Mouse (Mus musculus) CH12.LX (cell line): ENCODE data around the gene Lta. TPM values are rescaled to one million over a fixed set of nuclear protein-coding genes. Genes with fewer than 3 reads are reported as not detected.

Experiments
- DNase-seq: peaks from one replicate; pipeline ENCODE4 v3.0.0-alpha.2; 2013; ENCODE audit errors: extremely low read depth
- H3K27ac ChIP-seq: 2 replicates; pipeline ENCODE4 v1.5.1; 2012; ENCODE audit warnings: low read depth, mild to moderate bottlenecking, control low read depth, moderate library complexity; ENCODE audit not compliant: insufficient read depth
- H3K27me3 ChIP-seq: replicated peaks from 2 replicates; pipeline ENCODE3; 2012; ENCODE audit warnings: inconsistent platforms
- H3K36me3 ChIP-seq, 2 experiments: replicated peaks in 1 of 2; 2 replicates each; pipeline versions ENCODE3 to v1.6.1; 2012; ENCODE audit warnings: inconsistent platforms in 1 of 2, low read length in 1 of 2, mild to moderate bottlenecking in 1 of 2, mixed read lengths in 1 of 2, moderate library complexity in 1 of 2; ENCODE audit not compliant: control insufficient read depth in 1 of 2, insufficient read depth in 1 of 2
- H3K4me1 ChIP-seq, 2 experiments: 2 replicates each; pipeline ENCODE4 v1.6.1; 2012; ENCODE audit warnings: inconsistent platforms in 1 of 2, moderate library complexity in 1 of 2; ENCODE audit not compliant: insufficient read depth in 2 of 2, control insufficient read depth in 1 of 2
- H3K4me2 ChIP-seq: 2 replicates; pipeline ENCODE4 v1.6.1; 2012; ENCODE audit warnings: low read depth, mild to moderate bottlenecking, control low read depth; ENCODE audit not compliant: poor library complexity, insufficient read depth, severe bottlenecking
- H3K4me3 ChIP-seq, 3 experiments: fragments of 150-350 bp in 1 of 3; sonication (generic) in 1 of 3; replicated peaks in 1 of 3; 2 replicates each; pipeline versions ENCODE3 to v1.5.1; 2011 to 2012; ENCODE audit warnings: low read depth in 2 of 3, low read length in 2 of 3, mild to moderate bottlenecking in 2 of 3, moderate library complexity in 2 of 3, control low read depth in 1 of 3, improper control_type of control experiment in 1 of 3, inconsistent platforms in 1 of 3, mixed read lengths in 1 of 3; ENCODE audit not compliant: poor library complexity in 1 of 3
- H3K79me2 ChIP-seq: replicated peaks from 2 replicates; pipeline ENCODE4 v1.6.1; 2012; ENCODE audit warnings: mild to moderate bottlenecking, moderate library complexity; ENCODE audit not compliant: control insufficient read depth, poor library complexity, insufficient read depth, severe bottlenecking; ENCODE audit errors: extremely low read depth
- H3K9ac ChIP-seq: 2 replicates; pipeline ENCODE4 v1.6.1; 2012; ENCODE audit warnings: low read depth, mild to moderate bottlenecking, control low read depth, moderate library complexity; ENCODE audit not compliant: insufficient read depth
- H3K9me3 ChIP-seq: replicated peaks from 2 replicates; pipeline ENCODE3; 2012; ENCODE audit warnings: low read length, inconsistent platforms, mixed read lengths
- BHLHE40 ChIP-seq: IDR thresholded peaks from 2 replicates; pipeline ENCODE4 v1.6.1; 2011; ENCODE audit warnings: mild to moderate bottlenecking, low read depth, low read length, improper control_type of control experiment
- CHD1 ChIP-seq: IDR thresholded peaks from 2 replicates; pipeline ENCODE4 v1.6.1; 2012; ENCODE audit warnings: low read depth, low read length, improper control_type of control experiment, inconsistent platforms
- CHD2 ChIP-seq: IDR thresholded peaks from 2 replicates; pipeline ENCODE4 v1.6.1; 2011; ENCODE audit warnings: low read length, improper control_type of control experiment
- CTCF ChIP-seq, 2 experiments: IDR thresholded peaks in 1 of 2; conservative IDR thresholded peaks in 1 of 2; 2 replicates each; pipeline ENCODE4 v1.5.1; 2011 to 2012; ENCODE audit warnings: low read depth in 2 of 2, low read length in 2 of 2, improper control_type of control experiment in 1 of 2, inconsistent platforms in 1 of 2, mild to moderate bottlenecking in 1 of 2, moderate library complexity in 1 of 2
- E2F4 ChIP-seq: IDR thresholded peaks from 2 replicates; pipeline ENCODE4 v1.6.1; 2011; ENCODE audit warnings: low read depth, low read length, improper control_type of control experiment; ENCODE audit not compliant: insufficient replicate concordance
- ELF1 ChIP-seq: IDR thresholded peaks from 2 replicates; pipeline ENCODE4 v1.6.1; 2014; ENCODE audit warnings: low read depth, mild to moderate bottlenecking, inconsistent platforms, low read length, improper control_type of control experiment
- EP300 ChIP-seq: IDR thresholded peaks from 2 replicates; pipeline ENCODE4 v1.6.1; 2011; ENCODE audit warnings: low read length, improper control_type of control experiment
- ETS1 ChIP-seq: conservative IDR thresholded peaks from 2 replicates; pipeline ENCODE4 v1.6.1; 2012; ENCODE audit warnings: low read depth, mild to moderate bottlenecking, inconsistent platforms, low read length, improper control_type of control experiment, moderate library complexity
- GABPA ChIP-seq: IDR thresholded peaks from 2 replicates; pipeline ENCODE4 v1.6.1; 2012; ENCODE audit warnings: low read depth, low read length, improper control_type of control experiment, inconsistent platforms; ENCODE audit not compliant: insufficient replicate concordance
- HCFC1 ChIP-seq: IDR thresholded peaks from 2 replicates; pipeline ENCODE4 v1.6.1; 2012; ENCODE audit warnings: low read depth, mild to moderate bottlenecking, inconsistent platforms, low read length, improper control_type of control experiment
- IRF4 ChIP-seq: IDR thresholded peaks from 2 replicates; pipeline ENCODE4 v1.6.1; 2014; ENCODE audit warnings: low read depth, mild to moderate bottlenecking, inconsistent platforms, low read length, improper control_type of control experiment
- JUN ChIP-seq: IDR thresholded peaks from 2 replicates; pipeline ENCODE4 v1.6.1; 2011; ENCODE audit warnings: low read depth, mild to moderate bottlenecking, low read length, improper control_type of control experiment, moderate library complexity; ENCODE audit not compliant: insufficient read depth
- JUND ChIP-seq: conservative IDR thresholded peaks from 2 replicates; pipeline ENCODE4 v1.6.1; 2011; ENCODE audit warnings: low read depth, low read length, improper control_type of control experiment
- KAT2A ChIP-seq: IDR thresholded peaks from 2 replicates; pipeline ENCODE4 v1.6.1; 2012; ENCODE audit warnings: low read length, improper control_type of control experiment, inconsistent platforms; ENCODE audit not compliant: insufficient replicate concordance
- MAFK ChIP-seq: IDR thresholded peaks from 2 replicates; pipeline ENCODE4 v1.6.1; 2011; ENCODE audit warnings: low read length, improper control_type of control experiment; ENCODE audit not compliant: insufficient replicate concordance
- MAX ChIP-seq: IDR thresholded peaks from 2 replicates; pipeline ENCODE4 v1.6.1; 2011; ENCODE audit warnings: low read length, improper control_type of control experiment
- MAZ ChIP-seq: IDR thresholded peaks from 2 replicates; pipeline ENCODE4 v1.6.1; 2012; ENCODE audit warnings: low read depth, mild to moderate bottlenecking, inconsistent platforms, low read length, improper control_type of control experiment, moderate library complexity
- MEF2A ChIP-seq: IDR thresholded peaks from 2 replicates; pipeline ENCODE4 v1.6.1; 2014; ENCODE audit warnings: low read depth, mild to moderate bottlenecking, inconsistent platforms, low read length, improper control_type of control experiment, borderline replicate concordance
- MXI1 ChIP-seq: IDR thresholded peaks from 2 replicates; pipeline ENCODE4 v1.6.1; 2011; ENCODE audit warnings: mild to moderate bottlenecking, low read depth, low read length, improper control_type of control experiment
- MYC ChIP-seq: IDR thresholded peaks from 2 replicates; pipeline ENCODE4 v1.6.1; 2011; ENCODE audit warnings: low read depth, mild to moderate bottlenecking, improper control_type of control experiment, low read length
- NELFE ChIP-seq: IDR thresholded peaks from 2 replicates; pipeline ENCODE4 v1.6.1; 2011; ENCODE audit warnings: low read depth, low read length, improper control_type of control experiment
- NRF1 ChIP-seq: IDR thresholded peaks from 2 replicates; pipeline ENCODE4 v1.6.1; 2014; ENCODE audit warnings: low read depth, mild to moderate bottlenecking, inconsistent platforms, low read length, improper control_type of control experiment, moderate library complexity
- PAX5 ChIP-seq: IDR thresholded peaks from 2 replicates; pipeline ENCODE4 v1.6.1; 2012; ENCODE audit warnings: low read length, inconsistent platforms, mixed read lengths
- POLR2A ChIP-seq: IDR thresholded peaks from 2 replicates; pipeline ENCODE4 v1.6.1; 2011; ENCODE audit warnings: low read depth, mild to moderate bottlenecking, improper control_type of control experiment, low read length
- POLR2AphosphoS2 ChIP-seq: IDR thresholded peaks from 2 replicates; pipeline ENCODE4 v1.6.1; 2011; ENCODE audit warnings: low read depth, low read length, improper control_type of control experiment
- RAD21 ChIP-seq: IDR thresholded peaks from 2 replicates; pipeline ENCODE4 v1.6.1; 2011; ENCODE audit warnings: low read depth, mild to moderate bottlenecking, low read length, improper control_type of control experiment, moderate library complexity
- RCOR1 ChIP-seq: conservative IDR thresholded peaks from 2 replicates; pipeline ENCODE4 v1.6.1; 2012; ENCODE audit warnings: low read depth, mild to moderate bottlenecking, inconsistent platforms, low read length, improper control_type of control experiment
- SIN3A ChIP-seq: IDR thresholded peaks from 2 replicates; pipeline ENCODE4 v1.6.1; 2012; ENCODE audit warnings: low read length, improper control_type of control experiment, inconsistent platforms
- SMC3 ChIP-seq: IDR thresholded peaks from 2 replicates; pipeline ENCODE4 v1.6.1; 2011; ENCODE audit warnings: low read depth, low read length, improper control_type of control experiment
- TBP ChIP-seq: conservative IDR thresholded peaks from 2 replicates; pipeline ENCODE4 v1.6.1; 2011; ENCODE audit warnings: low read depth, low read length, improper control_type of control experiment
- TCF12 ChIP-seq: IDR thresholded peaks from 2 replicates; pipeline ENCODE4 v1.6.1; 2014; ENCODE audit warnings: low read depth, mild to moderate bottlenecking, inconsistent platforms, low read length, improper control_type of control experiment
- UBTF ChIP-seq: IDR thresholded peaks from 2 replicates; pipeline ENCODE4 v1.6.1; 2012; ENCODE audit warnings: low read depth, mild to moderate bottlenecking, inconsistent platforms, low read length, improper control_type of control experiment, moderate library complexity
- USF1 ChIP-seq: IDR thresholded peaks from 2 replicates; pipeline ENCODE4 v1.6.1; 2014; ENCODE audit warnings: low read depth, mild to moderate bottlenecking, inconsistent platforms, low read length, improper control_type of control experiment
- USF2 ChIP-seq: conservative IDR thresholded peaks from 2 replicates; pipeline ENCODE4 v1.6.1; 2011; ENCODE audit warnings: low read depth, low read length, improper control_type of control experiment
- ZC3H11A ChIP-seq: IDR thresholded peaks from 2 replicates; pipeline ENCODE4 v1.6.1; 2012; ENCODE audit warnings: low read depth, mild to moderate bottlenecking, inconsistent platforms, low read length, improper control_type of control experiment
- ZKSCAN1 ChIP-seq: IDR thresholded peaks from 2 replicates; pipeline ENCODE4 v1.6.1; 2012; ENCODE audit warnings: low read depth, inconsistent platforms, low read length, improper control_type of control experiment, borderline replicate concordance
- ZMIZ1 ChIP-seq: IDR thresholded peaks from 2 replicates; pipeline ENCODE4 v1.6.1; 2012; ENCODE audit warnings: low read depth, mild to moderate bottlenecking, inconsistent platforms, low read length, improper control_type of control experiment
- ZNF384 ChIP-seq: IDR thresholded peaks from 2 replicates; pipeline ENCODE4 v1.6.1; 2012; ENCODE audit warnings: low read depth, low read length, improper control_type of control experiment, inconsistent platforms
- dilution Hi-C: fragments of 300-500 bp; cut with MboI; formaldehyde crosslinking; loops from 2 replicates; pipeline ENCODE4 v1.14.3; 2020; ENCODE audit warnings: low sequenced_read_pairs; ENCODE audit not compliant: extremely low pct_unique_long_range_greater_than_20kb, extremely low pct_ligation_motif_present
- in situ Hi-C: fragments of 300-500 bp; cut with MboI; formaldehyde crosslinking; loops from 3 replicates; pipeline ENCODE4 v1.14.3; 2019; ENCODE audit warnings: low sequenced_read_pairs, low pct_ligation_motif_present, low pct_unique_long_range_greater_than_20kb, mixed read lengths
- polyA plus RNA-seq: library from polyadenylated mRNA; unstranded; fragments of >175 nt; gene quantifications from 2 replicates; pipeline ENCODE4 v1.2.1, GENCODE M21; 2012; ENCODE audit warnings: low read depth; ENCODE audit not compliant: insufficient read length
- total RNA-seq, 2 experiments: library from RNA; depleted of rRNA; stranded (reverse); fragments of 300-350 nt in 1 of 2; fragments of >200 nt in 1 of 2; gene quantifications; 2 replicates each; pipeline ENCODE4 v1.2.3; 2012 to 2014

The Lta gene
- total and polyA plus RNA-seq, 3 experiments: 13.4 to 53.0 (median 19.6) TPM

- peak overlapping the region; percentile 87 for H3K4me2 ChIP-seq
- H3K4me3 ChIP-seq: peak overlapping the region; percentile 60 to 80 (median 78)
- H3K9me3 ChIP-seq: no peaks in the 10 kb centered on the region
- H3K27me3 ChIP-seq: no peaks in the 10 kb centered on the region
- TF ChIP-seq HCFC1 (no peak), PAX5 (no peak), MYC (no peak), NRF1 (no peak), POLR2A (no peak), POLR2AphosphoS2 (no peak), ZMIZ1 (no peak), IRF4 (no peak), MEF2A (no peak), CTCF (conservative IDR thresholded peaks at IDR 0.05 in 1 of 2, IDR thresholded peaks at IDR 0.05 in 1 of 2; ENCODE audit: low read depth in 2 of 2, low read length in 2 of 2) (no peak), TBP (no peak), CHD1 (no peak), USF1 (no peak), E2F4 (no peak), KAT2A (no peak), GABPA (no peak), NELFE (no peak; the same call in 1 of the 2 replicates), UBTF (peak; percentile 59; the same call in 1 of the 2 replicates), SIN3A (peak; percentile 59; the same call in 1 of the 2 replicates), SMC3 (peak; percentile 1; the same call in 1 of the 2 replicates), ZC3H11A (no peak), ZKSCAN1 (no peak), JUN (no peak), RCOR1 (no peak; the same call in 1 of the 2 replicates), ETS1 (no peak; the same call in 1 of the 2 replicates), MAX (no peak; the same call in 1 of the 2 replicates), CHD2 (peak; percentile 19; the same call in 1 of the 2 replicates), BHLHE40 (no peak; the same call in 1 of the 2 replicates), USF2 (no peak), TCF12 (no peak), RAD21 (no peak), EP300 (peak; percentile 54; the same call in 1 of the 2 replicates), MAFK (no peak), ZNF384 (no peak), ELF1 (no peak), MAZ (no peak; the same call in 1 of the 2 replicates), JUND (0 out of 2 replicates have a peak, but pooled peaks have one; percentile 21), MXI1 (peak; percentile 18; the same call in 1 of the 2 replicates)
- TF ChIP-seq, all 38 proteins: peak for 7
- in situ Hi-C loops (no loop called here), dilution Hi-C loops (no loop called here)
- DNase-seq: no peak
- H3K79me2 ChIP-seq: peaks cover 12% of the 10 kb centered on the region
- peaks cover 1 to 11% of the 10 kb centered on the region in 2 experiments for H3K36me3 ChIP-seq
- H3K9ac ChIP-seq: peak overlapping the region; percentile 71
- peak overlapping the region; percentile 96 for H3K27ac ChIP-seq
- peaks cover 27 to 48% of the 10 kb centered on the region in 2 experiments for H3K4me1 ChIP-seq
These were observed 10.1 kb downstream of the Lta start for GRCm38 (mm10) chr17:35194844-35195630.
